Mouse (Mus musculus) cerebellum, adult 8-10 months (tissue): ENCODE results near the gene Olfr286.

Experiments
- DNase-seq: peaks from one replicate; pipeline ENCODE4 v3.0.0; 2022

Gene Olfr286

GRCm38 (mm10) chr15:98234350-98234749, at the start of gene Olfr286:
Olfr286 (minus strand) TSS chr15:98234450.
- DNase-seq, result no peak

DNA sequence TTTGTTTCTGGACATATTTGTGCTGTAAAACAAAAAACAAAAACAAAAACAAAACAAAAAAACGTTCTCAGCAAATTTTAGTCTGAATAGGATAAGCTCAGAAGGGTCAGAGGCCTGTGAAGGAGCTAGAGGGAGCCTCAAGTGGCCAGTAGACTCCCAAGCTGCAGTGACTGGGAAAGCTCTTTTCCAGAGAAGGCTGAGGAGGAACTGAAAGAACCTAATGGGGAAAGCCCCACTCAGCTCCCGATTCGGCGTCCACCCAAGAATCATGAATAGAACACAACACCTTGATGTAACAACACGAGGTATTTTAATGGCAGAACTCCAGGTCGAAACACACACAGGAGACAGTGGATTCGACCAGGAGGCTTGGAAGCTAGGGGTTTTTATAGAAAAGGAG, 23.5 kb upstream of the Olfr286 start:
- DNase-seq, result no peak

DNA sequence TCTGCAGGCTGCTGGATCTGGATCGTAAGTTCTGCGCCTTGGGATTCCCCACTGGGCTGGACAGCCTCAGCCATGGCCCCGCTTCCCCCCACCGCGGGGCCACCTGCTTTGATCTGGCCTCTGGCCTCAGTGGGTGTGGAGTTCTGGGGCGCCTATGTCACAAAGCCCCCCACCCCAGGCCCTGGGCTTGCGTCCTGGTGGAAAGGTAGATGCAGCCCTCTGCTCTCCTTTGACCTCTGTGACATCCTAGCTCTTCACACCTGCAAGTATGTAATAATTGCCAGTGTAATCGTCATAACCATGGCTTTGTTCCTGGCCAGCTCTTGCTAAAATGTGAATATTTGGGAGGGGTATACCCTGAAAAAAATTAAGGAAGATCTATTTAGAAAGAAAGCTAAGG, 22.9 kb upstream of the Olfr286 start, which contains the start of gene H1fnt:
Gene H1fnt (minus strand): TSS at position 101 of the 400 bp plus-strand sequence.
- no peak for DNase-seq

DNA sequence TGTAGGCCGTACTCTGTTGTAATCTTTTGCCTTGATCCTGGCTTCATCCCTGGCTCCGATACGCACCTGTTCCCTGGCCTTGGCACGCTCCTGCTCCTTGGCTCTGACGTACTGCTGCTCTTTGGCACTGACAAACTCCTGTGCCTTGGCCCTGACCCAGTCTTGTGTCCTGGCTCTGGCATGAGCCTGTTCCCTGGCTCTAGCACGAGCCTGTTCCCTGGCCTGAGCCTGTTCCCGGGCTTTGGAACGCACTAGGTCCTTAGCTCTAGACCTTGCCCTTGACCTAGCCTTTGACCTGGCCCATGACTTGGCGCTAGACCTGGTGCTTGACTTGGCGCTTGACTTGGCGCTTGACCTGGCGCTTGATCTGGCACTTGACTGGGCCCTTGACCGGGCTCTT, 22.0 kb upstream of the Olfr286 start:
- DNase-seq, result peak; percentile 10

- DNase-seq, result no peak
Observed at GRCm38 (mm10) chr15:98235442-98235841, 1.2 kb upstream of the Olfr286 start.

- DNase-seq, result no peak
Observed at GRCm38 (mm10) chr15:98226096-98226495, 8.2 kb downstream of the Olfr286 start.

DNA sequence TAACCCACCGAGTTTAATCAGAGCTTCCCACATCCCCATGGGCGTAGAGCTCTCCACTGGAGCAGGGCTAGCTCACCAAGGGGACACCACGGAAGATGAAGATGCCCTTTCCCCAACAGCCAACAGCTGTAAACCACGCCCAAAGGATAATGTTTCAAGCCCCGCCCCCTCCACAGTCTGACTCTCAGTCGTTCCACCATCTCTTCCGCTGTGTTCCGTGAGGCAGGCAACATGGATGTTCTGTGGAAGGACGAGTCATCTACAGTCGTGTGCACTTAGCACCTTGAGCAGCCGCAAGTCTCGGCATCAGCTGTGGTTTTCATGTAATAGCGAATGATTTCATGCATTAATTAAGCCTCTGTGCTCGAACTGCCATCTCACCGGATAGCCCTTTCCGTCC, 8.6 kb downstream of the Olfr286 start:
- DNase-seq, result no peak

GRCm38 (mm10) chr15:98222377-98222776, 11.9 kb downstream of the Olfr286 start:
- DNase-seq, result no peak

GRCm38 (mm10) chr15:98220877-98221276, 13.4 kb downstream of the Olfr286 start, which contains the start of the genes Gm44579 and Olfr287:
Gm44579 (minus strand) TSS chr15:98220977.
Olfr287 (minus strand) TSS chr15:98221056.
- DNase-seq, result no peak

DNA sequence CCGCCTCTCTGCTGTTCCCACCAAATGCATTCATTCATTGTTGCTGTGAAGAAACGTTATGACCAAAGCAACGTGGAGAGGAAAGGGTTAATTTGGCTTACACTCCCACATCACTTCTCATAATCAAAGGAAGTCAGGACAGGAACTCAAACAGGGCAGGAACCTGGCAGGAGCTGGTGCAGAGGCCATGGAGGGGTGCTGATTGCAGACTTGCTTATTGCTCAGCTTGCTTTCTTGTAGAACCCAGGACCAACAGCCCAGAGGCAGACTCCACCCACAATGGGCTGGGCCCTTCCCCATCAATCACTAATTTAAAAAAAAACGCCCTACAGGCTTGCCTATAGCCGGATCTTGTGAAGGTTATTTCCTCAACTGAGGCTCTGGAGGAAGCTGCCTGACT, 20.1 kb downstream of the Olfr286 start:
- no peak for DNase-seq

- no peak for DNase-seq
Observed at GRCm38 (mm10) chr15:98213336-98213870, 20.8 kb downstream of the Olfr286 start.

DNA sequence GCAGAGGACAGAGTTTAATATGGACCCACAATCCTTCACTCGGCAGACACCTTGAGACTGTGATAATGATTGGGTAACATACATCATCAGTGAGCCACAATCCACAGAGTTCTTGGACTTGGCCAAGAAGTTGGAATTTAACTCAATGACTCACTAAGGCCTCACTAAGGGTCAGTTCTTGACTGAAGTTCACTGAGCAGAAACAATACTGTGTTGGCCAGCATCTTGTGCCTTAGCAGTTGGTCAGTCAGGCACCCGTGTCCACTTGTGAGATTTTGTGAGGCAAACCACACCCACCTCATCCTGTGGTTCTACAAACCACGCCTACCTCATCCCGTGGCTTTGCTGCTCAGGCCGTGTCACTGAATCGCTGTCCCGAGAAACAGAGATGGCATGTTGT, 24.6 kb downstream of the Olfr286 start:
- no peak for DNase-seq

DNA sequence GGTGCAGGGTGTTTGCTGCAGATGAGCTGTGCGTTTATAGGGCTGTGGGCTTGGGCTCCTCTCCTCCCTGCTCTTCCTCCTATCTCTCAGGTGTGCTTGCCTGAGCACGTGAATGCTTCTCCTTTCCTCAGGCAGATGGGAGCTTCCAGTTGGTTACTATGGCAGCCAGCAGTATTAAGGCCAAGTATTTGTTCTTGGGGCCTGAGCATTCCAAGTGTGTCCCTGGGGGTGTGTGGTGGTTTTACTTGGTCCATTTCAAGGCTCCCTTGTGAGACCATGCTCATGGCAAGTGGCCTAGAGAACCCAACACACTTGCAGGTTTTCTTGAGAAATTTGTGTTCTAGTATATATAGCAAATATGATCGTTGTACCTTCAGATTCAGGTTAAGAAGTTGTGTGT, 38.8 kb downstream of the Olfr286 start, which contains the start of gene Olfr288:
Gene Olfr288 (minus strand): TSS at position 101 of the 400 bp plus-strand sequence.
- no peak for DNase-seq

- no peak for DNase-seq
Observed at GRCm38 (mm10) chr15:98184456-98184855, 49.8 kb downstream of the Olfr286 start.

GRCm38 (mm10) chr15:98181856-98182570, 52.2 kb downstream of the Olfr286 start:
- peak; percentile 33 for DNase-seq

DNA sequence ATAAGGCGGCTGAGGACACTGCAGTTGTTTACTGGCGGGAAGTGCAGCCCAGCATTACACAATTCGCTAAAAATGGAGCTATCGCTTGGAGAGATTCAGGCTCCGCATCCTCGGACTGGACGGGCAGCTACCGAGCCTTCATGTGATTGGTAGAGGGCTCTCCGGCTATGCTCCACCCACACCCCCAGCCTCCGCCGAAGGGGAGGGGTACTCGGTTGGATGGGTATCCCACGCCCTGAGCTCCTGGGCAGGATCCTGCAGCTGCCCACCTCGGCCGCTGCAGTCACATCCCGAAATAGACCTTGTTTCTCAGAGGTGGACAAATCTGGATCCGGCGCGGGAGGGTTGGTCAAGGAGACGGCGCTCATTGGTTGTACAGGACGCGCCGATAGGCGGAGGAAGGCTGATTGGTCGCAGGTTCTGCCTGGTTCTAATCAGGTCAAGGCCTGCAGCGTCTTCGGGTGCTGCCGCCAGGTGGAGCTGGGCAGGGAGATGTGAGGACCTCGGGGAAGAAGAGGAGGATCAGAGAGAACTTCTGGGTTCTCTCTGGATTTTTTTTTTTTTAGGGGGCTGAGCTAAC, 53.0 kb downstream of the Olfr286 start:
- DNase-seq, result peak; percentile 97

DNA sequence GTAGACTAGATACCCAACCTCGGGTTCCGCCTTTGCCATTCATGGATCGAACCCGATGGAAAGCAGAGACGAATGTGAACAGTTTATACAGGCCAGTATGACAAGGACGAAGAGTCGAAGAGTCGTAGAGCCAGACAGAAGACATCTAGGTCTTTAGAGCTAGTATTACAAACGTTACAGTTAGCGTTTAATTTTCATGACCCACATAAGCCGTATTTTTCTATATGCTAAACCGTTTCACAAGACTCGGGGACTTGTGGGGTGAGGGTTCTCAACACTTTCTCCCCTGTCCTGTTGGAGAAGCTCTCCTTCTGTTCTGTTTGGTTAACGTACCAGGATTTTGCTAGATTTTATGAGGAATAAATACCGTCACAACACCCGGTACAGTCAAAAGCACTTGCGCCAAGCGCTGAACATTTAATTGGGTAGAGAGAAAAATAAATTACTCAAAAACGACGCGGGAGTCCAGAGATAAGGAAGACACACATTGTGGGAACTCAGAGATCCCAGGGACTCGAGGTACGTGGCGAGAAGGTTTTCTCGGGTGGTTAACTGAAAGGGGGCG, 53.6 kb downstream of the Olfr286 start:
- DNase-seq, result no peak

DNA sequence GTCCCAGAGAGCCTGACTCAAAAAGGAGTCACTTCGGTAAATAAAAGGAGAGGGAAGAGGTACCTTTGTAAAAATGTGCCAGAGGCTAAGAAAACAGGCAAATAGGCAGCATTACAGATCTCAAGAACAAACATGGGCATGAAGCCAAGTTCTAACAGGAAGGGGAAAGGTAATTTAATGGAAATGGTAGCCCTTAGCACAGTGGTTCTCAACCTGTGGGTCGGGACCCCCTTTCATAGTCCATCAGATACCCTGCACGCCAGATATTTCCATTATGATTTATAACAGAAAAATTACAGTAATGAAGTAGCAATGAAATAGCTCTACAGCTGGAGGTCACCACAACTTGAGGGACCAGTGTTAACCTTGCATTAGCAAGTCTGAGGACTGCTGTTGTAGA, 56.9 kb downstream of the Olfr286 start:
- no peak for DNase-seq
